Mouse (Mus musculus): ENCODE results near the gene Prkaa1.
A peak's percentile ranks its signal among the peaks of the same experiment; 100 is the strongest.
"Not testable (repeated sequence)": the region's sequence is repeated elsewhere in the genome, so short reads cannot be mapped to it uniquely, and the experiment has no call there.

The Prkaa1 gene

DNA sequence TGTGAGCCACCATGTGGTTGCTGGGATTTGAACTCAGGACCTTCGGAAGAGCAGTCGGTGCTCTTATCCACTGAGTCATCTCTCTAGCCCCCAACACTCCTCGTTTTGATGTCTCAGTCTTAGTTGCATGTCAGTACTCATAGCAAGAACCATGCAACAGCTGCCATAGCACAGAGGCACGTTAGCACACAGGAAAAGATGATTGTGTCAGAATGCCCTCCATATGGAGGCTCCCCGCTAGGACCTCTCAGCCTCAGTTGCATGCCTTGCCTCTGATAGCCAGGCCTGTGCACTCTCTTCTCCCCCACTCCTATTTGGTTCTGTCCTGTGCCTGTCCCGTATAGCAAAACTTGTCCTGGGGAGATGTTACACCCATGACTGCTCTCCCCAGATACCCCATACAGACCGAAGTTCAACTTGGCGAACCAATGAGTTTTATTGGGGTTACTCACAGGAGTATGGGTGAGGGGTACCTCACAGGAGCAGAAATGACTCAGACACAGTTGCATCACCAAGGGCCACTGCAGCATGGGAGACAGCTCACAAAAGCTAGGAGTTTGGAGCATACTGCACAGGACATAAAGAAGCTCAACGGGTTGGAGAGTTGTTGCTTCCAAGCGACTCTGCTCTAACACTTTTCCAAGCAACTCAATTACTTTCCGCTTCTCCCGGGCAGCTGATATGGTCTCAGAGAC is 14.4 kb upstream of the Prkaa1 start:
- DNase-seq (ENCODE audit: low read depth, low spot score) = no peak

DNA sequence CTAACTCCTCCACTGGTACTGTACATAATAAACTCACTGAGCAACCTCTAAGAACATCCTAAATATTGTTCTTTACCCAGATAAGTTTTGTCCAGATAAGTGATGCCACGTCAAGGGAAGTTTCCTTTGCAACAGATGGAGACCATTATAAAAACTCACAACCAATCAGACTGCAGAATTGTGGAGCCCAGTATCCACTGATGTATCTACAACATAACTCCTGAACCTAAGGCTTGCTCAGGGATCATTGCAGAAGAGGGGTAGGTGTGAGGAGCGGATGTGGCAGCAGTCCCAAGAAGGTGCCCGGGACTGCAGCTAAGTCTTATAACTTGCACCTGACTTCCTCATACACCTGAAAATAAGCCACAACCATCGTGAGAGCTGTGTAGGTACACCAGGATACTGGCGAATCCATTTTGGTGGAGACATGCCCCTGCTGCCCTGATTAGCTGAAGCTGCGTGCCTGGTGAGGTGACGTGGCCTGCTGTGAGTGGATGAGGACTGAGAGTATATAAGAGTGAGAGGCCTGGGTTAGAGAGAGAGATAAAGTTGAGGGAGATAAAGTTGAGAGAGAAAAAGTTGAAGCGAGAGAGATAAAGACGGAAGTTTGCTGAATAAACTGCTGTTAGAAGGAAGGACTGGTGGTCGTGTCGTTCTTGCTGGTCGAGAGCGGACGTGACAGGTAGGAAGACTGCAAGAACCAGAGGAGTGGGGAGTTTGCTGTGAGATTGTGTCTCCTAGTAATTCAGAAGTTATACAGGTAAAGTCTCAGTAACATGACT is 12.6 kb upstream of the Prkaa1 start:
- not testable (repeated sequence) for DNase-seq (ENCODE audit: low read depth, low spot score)

DNA sequence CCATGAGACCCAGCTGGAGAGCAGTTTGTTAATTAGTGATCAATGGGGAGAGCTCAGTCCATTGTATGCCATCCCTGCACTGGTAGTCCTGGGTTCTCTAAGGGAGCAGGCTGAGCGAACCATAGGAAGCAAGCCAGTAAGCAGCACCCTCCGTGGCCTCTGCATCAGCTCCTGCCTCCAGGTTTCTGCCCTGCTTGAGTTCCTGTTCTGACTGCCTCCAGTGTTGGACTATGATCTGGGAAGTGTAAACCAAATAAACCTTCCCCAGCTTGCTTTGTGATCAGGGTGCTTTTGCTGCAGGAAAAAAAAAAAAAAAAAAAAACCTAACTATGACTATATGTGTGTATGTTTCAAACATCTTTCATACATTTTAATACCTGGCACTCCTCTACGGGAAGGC is 10.4 kb upstream of the Prkaa1 start:
- no peak for DNase-seq (ENCODE audit: low read depth, low spot score)

DNA sequence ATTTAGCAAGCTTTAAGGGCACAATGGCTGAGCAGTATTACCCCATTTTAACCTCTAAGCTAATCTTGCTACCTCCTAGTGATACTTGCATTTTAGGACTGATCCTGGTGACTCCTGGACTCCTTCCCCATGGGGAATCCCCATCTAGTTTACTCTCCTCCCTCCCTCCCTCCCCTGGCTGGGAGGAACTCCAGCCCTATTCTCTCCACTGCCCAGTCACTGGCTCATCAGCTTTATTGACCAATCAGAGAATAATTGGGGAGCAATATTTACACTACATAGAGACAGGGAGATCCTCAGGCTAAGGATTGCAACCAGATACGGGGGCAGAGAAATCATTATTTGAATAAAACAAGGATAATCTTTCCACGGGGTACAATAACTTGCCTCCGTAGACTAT is 9.5 kb upstream of the Prkaa1 start:
- no peak for DNase-seq (ENCODE audit: low read depth, low spot score)

GRCm38 (mm10) chr15:5134945-5135483 is 8.6 kb upstream of the Prkaa1 start:
- DNase-seq (ENCODE audit: low read depth, low spot score) = no peak

DNA sequence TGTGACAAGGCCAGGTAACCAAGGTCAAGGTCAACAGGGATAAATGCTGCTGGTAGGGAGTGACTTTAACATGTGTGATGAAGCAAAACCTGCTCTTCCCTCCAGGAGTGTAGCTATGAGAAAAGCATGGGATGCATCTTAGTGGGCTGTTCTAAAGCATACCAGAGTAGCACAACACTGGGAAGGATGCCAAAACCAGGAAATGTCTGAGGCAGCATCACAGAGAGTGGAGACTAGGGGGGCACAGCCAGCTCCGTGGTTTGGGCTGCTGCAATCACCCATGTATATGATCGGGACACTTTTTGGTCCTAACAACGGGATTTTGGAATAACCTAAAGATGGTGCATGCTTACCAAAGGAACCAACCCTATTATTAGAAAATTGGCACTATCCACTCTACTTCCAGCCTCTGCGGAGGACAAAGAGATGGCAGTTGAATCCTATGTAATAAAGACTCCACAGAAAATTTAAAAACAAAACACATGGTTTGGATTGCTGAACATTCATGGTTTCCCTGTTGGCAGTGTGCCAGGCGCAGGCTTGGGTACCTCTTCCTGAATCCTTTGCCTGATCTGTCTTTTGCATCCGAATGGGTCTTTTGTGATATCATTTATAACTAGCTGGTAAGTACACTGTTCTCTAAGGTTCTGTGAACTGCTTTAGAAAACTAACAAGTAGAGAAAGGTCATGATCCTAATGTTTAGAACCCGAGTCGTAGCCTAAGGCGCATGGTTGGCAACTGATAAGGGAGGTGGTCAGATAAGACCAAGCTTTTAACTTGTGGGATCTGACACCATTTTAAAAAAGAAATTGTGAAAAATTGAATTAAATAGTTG is 5.4 kb upstream of the Prkaa1 start:
- no peak for DNase-seq (ENCODE audit: low read depth, low spot score)

DNA sequence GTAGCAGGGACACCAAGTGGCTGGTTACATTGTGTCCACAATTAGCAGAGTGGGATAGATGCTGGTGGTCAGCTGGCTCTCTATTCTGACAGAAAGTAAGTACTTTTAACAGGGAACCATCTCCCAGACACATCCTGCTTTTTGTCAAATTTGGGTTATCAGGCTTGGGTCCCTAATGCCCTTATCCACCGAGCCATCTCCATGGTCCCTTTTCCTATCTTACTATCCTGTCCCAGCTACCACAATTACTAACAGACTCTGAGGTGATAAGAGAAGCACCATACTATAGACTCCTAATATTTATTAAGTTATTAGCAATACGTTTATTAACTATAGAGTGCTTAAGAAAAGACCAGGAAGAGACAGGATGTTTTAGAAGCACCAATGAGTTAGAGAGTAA is 4.3 kb upstream of the Prkaa1 start:
- DNase-seq (ENCODE audit: low read depth, low spot score) = no peak

DNA sequence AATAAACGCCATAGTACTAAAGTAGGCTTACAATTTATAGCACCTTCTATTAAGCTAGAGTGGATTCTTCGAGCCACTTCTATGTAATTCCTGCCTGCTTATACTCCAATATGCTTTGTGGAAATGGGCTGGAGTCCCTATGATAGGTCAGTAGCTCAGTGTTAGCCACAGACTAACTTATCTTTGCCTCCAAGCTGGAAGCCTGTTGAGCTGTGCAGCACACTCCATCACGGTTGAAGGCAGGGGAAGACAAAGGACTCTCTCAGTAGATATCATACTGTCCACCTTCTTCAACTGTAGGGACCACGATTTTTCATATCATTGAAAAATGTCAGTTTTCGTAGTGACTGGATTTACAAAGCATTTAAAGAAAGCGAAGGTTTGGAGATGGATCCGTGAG is 3.8 kb upstream of the Prkaa1 start:
- DNase-seq (ENCODE audit: low read depth, low spot score) = no peak

DNA sequence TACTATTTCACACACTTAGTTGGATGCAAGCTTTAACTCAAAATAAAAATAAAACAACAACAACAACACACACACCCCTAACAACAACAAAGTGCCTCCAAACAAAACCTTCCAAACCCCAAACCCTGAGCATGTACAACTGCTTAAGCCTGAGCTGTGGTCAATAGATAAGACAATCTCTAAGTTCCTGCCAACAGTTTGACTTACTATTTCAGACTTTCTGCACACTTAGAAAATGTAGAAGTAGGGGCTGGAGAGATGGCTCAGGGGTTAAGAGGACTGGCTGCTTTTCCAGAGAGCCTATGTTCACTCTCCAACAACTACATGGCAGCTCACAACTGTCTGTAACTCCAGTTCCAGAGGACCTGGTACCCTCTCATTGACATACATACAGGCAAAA is 3.3 kb upstream of the Prkaa1 start:
- no peak for DNase-seq (ENCODE audit: low read depth, low spot score)

GRCm38 (mm10) chr15:5142047-5142446 is 1.6 kb upstream of the Prkaa1 start:
- DNase-seq (ENCODE audit: low read depth, low spot score) = no peak

DNA sequence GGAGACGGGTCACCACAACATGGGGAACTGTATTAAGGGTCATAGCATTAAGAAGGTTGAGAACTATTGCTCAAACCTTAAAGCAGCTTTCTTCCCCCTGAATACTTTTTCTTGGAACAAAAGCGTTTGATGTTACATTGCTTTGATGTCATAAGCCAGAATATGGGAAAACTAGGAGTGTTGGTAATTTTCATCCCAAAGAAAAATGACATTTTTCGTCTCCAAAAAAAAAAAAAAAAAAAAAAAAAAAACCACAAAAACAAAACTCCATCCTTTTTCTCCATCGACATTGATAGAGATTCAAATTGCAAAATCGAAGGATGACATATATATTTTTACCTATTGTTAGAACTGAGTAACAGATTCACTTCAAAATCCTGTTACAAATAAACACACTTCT is 947 bp upstream of the Prkaa1 start:
- no peak for DNase-seq (ENCODE audit: low read depth, low spot score)

GRCm38 (mm10) chr15:5144021-5144778 is 539 bp downstream of the Prkaa1 start:
- DNase-seq (ENCODE audit: low read depth, low spot score) = peak; percentile 59

DNA sequence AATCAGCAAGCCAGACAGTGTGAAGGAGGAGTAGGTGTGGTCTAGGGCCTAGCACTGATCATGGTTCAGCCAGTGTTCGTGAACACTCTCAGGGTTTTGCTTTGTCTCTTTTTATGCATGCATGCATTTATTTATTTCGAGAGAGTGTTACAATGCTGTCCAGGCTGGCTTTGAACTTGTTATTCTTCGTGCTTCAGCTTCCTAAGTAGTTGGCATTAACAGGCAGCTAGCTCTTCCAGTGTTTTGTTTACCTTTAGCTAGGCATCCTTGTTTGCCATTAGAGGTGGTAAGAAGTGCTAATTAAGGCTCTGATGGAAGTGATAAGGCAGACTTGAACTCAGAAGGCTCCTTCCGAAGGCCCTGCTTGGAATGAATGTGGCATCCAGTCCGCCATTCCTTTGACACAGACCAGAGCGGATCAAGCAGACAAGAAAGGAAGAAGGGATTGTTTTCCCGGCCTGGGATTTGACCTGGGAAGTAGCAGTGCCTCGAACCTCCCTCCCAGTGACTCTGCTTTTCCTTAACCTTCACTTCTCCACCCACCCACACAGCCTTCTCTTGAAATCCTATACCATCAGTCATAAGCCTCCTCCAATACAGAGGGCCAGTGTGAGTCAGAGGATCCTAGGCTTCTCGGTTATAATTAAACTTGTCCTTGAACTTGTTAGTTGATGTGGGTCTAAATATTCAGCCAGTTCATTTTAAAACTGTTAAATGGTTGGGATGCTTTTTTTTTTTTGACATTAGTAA is 1.7 kb downstream of the Prkaa1 start:
- DNase-seq (ENCODE audit: low read depth, low spot score) = no peak

GRCm38 (mm10) chr15:5149187-5149586 is 5.5 kb downstream of the Prkaa1 start:
- DNase-seq (ENCODE audit: low read depth, low spot score) = no peak

- DNase-seq (ENCODE audit: low read depth, low spot score) = no peak
Measured at GRCm38 (mm10) chr15:5152171-5152570, 8.5 kb downstream of the Prkaa1 start.

DNA sequence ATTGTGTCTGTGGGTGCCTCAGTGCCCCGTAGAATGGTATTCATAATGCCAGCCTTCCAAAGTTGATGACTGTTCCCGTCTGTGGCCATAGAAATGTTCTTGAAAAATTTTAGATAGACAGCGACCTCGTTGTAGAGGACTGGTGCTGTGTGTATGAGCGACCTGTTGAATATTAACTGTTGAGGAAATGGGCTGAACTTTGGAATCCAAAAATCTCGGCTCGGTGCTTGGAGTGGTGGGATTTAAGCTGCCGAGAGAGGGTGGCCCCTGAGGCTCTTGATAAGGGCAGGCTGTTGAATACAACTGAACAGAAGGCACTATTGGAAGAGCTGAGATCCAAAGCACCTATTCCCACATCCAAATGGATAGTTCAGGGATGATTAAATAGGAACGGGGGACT is 11.0 kb downstream of the Prkaa1 start:
- DNase-seq (ENCODE audit: low read depth, low spot score) = no peak

GRCm38 (mm10) chr15:5155093-5155492 is 11.4 kb downstream of the Prkaa1 start:
- DNase-seq (ENCODE audit: low read depth, low spot score) = no peak

DNA sequence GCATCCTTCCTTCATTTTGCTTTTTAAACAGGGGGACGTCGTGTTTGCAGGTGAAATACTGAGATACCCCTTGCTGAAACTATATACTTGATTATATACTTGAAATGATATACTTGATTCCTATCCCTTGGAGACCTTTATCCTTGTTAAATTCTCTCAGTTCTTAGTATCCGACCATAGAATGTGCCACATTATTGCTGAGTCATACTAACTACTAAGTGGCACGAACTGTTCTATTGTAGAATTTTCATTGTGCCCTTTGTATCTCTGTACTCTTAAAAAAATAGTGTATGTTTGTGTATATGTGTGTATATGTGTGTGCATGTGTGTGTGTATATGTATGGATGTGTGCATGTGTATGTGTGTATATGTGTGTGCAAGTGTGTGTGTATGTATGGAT is 12.7 kb downstream of the Prkaa1 start:
- no peak for DNase-seq (ENCODE audit: low read depth, low spot score)

- DNase-seq (ENCODE audit: low read depth, low spot score) = no peak
Measured at GRCm38 (mm10) chr15:5157386-5157785, 13.7 kb downstream of the Prkaa1 start.

- DNase-seq (ENCODE audit: low read depth, low spot score) = no peak
Measured at GRCm38 (mm10) chr15:5158827-5159226, 15.2 kb downstream of the Prkaa1 start.
